Mouse (Mus musculus): ENCODE results near the gene Olfr211.
A peak's percentile ranks its signal among the peaks of the same experiment; 100 is the strongest.
"Not testable (repeated sequence)": the region's sequence is repeated elsewhere in the genome, so short reads cannot be mapped to it uniquely, and the experiment has no call there.

The Olfr211 gene

GRCm38 (mm10) chr6:116488791-116489190 lies at the start of gene Olfr211:
TSS of gene Olfr211 (plus strand) at chr6:116489091.
- DNase-seq = no peak

GRCm38 (mm10) chr6:116439531-116439930 lies 49.4 kb upstream of the Olfr211 start:
- DNase-seq = no peak

- no peak for DNase-seq
Observed at GRCm38 (mm10) chr6:116440447-116440846, 48.4 kb upstream of the Olfr211 start.

GRCm38 (mm10) chr6:116440849-116441248 lies 48.0 kb upstream of the Olfr211 start:
- DNase-seq = no peak

GRCm38 (mm10) chr6:116455781-116456180 lies 33.1 kb upstream of the Olfr211 start:
- peak; percentile 69 for DNase-seq

GRCm38 (mm10) chr6:116456482-116456881 lies 32.4 kb upstream of the Olfr211 start:
- DNase-seq = no peak

- DNase-seq = no peak
Observed at GRCm38 (mm10) chr6:116458728-116459127, 30.2 kb upstream of the Olfr211 start.

- no peak for DNase-seq
Observed at GRCm38 (mm10) chr6:116459232-116459631, 29.7 kb upstream of the Olfr211 start.

GRCm38 (mm10) chr6:116460544-116461283 lies 28.2 kb upstream of the Olfr211 start, which contains the start of gene Alox5:
TSS of gene Alox5 (minus strand) at chr6:116461178.
- peak; percentile 29 for DNase-seq

- no peak for DNase-seq
Observed at GRCm38 (mm10) chr6:116468081-116468480, 20.8 kb upstream of the Olfr211 start.

GRCm38 (mm10) chr6:116485081-116485480 lies 3.8 kb upstream of the Olfr211 start:
- DNase-seq = no peak

GRCm38 (mm10) chr6:116486833-116487232 lies 2.1 kb upstream of the Olfr211 start:
- no peak for DNase-seq

- no peak for DNase-seq
Observed at GRCm38 (mm10) chr6:116493742-116494141, 4.9 kb downstream of the Olfr211 start.

GRCm38 (mm10) chr6:116495960-116496359 lies 7.1 kb downstream of the Olfr211 start:
- no peak for DNase-seq

- DNase-seq = not testable (repeated sequence)
Observed at GRCm38 (mm10) chr6:116506302-116507003, 17.6 kb downstream of the Olfr211 start, which contains the start of gene Olfr212. TSS of gene Olfr212 (plus strand) at chr6:116506516.

- no peak for DNase-seq
Observed at GRCm38 (mm10) chr6:116514832-116515231, 25.9 kb downstream of the Olfr211 start.

GRCm38 (mm10) chr6:116538156-116538555 lies 49.3 kb downstream of the Olfr211 start, which contains the start of gene Olfr213:
TSS of gene Olfr213 (plus strand) at chr6:116538456.
- no peak for DNase-seq

GRCm38 (mm10) chr6:116542500-116542899 lies 53.6 kb downstream of the Olfr211 start:
- no peak for DNase-seq

Measured in layer of hippocampus, adult 9-11 months (tissue).